Mouse (Mus musculus): ENCODE results near the gene Acad12. TPM values are rescaled to one million over a fixed set of nuclear protein-coding genes. Genes with fewer than 3 reads are reported as not detected.
"Not testable (repeated sequence)": the region's sequence is repeated elsewhere in the genome, so short reads cannot be mapped to it uniquely, and the experiment has no call there.

Acad12 gene
- polyA plus RNA-seq (2016; fragmentation: Nextera tagmentation; extraction: Ambion mirVana): 2.2 and 2.5 TPM in 2 replicates

DNA sequence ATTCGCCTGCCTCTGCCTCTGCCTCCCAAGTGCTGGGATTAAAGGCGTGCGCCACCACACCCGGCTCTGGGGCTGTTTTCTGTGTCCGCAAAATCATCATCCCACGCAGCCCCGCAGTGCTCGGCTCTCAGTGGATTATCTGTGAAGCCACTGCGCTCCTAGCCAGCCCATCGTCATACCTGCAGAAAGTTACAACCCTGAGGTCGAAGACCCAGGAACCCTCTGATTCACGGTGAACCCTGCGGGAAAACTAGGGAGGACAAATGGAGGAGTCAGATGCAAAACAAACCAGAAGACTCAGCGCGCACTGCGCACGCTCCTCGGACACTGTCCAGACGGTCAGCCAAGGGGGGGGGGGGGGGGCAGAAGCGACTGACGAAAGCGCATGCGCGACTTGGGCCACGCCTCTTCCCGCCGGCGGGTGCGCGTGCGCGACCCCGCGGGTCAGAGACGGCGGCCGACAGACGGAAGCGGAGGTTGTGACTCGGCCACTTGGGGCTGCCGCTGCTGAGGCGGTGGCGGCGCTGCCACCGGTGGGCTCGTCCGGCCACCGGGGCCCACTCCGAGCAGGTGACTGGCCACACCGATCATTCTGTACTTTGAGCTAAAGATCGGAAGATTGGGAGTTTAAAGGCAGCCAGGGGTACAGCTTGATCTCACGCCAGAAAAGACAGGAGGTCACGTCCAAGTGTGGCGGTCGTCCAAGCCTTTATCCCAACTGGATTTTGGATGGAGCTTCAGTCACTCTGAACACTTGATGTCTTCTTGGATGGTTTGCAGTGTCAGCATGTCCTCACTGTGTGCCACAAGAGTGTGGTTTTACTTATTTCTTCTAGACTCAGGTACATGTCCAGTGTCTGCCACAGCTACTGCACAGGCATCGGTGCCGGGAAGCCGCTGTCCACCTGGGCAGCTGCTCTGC lies at the start of gene Acad12:
TSS of gene Acad12 (minus strand) at position 347 of the 922 bp plus-strand sequence.
- Histone ChIP-seq H3K4me1 (peaks cover 7% of the 10 kb centered on the region; the same call in 1 of the 2 replicates), H3K27me3 (no peaks in the 10 kb centered on the region), H3K36me3 (no peaks in the 10 kb centered on the region), H3K27ac (peak within 1 kb of the TSS; percentile 82), H3K4me3 (peak within 1 kb of the TSS; percentile 66), H3K9me3 (replicated peaks) (no peaks in the 10 kb centered on the region), H3K4me2 (replicated peaks) (peak within 1 kb of the TSS; percentile 76), H3K9ac (peak within 1 kb of the TSS; percentile 82)
- peak; percentile 89 for ATAC-seq (ENCODE audit: low FRiP score)
- 1% methylated on average over 51 of the region's 58 CpGs for WGBS

- Histone ChIP-seq H3K36me3 (peaks cover 65% of the 10 kb centered on the region), H3K4me1 (no peaks in the 10 kb centered on the region), H3K27me3 (no peaks in the 10 kb centered on the region), H3K9me3 (replicated peaks) (no peaks in the 10 kb centered on the region), H3K4me3 (no peak overlapping the region), H3K4me2 (replicated peaks) (no peak overlapping the region), H3K9ac (no peak overlapping the region), H3K27ac (no peak overlapping the region)
- WGBS: 85% methylated on average over 6 of the region's 6 CpGs
- no peak for ATAC-seq (ENCODE audit: low FRiP score)
Observed at GRCm38 (mm10) chr5:121668411-121668810, 49.7 kb upstream of the Acad12 start.

DNA sequence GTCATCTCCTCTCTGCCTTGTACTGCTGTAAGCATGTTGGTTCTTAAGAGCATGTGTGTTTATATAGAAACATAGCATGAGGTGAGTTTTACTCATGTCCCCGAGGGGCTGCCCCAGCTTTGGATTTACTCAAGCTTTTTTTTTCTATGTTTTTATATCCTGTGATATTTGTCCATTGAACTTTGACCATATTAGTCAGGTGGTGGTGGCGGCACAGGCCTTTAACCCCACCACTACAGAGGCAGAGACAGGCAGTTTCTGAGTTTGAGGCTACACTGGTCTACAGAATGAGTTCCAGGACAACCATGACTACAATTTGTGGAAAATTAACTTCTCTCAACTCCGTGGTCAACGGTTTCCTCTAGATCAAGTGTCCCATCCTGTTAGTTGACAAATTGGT lies 48.3 kb upstream of the Acad12 start:
- no peaks in the 10 kb centered on the region for H3K9me3 ChIP-seq (replicated peaks)
- H3K4me1 ChIP-seq: peaks cover 5% of the 10 kb centered on the region
- H3K4me2 ChIP-seq (replicated peaks): no peak overlapping the region
- H3K27me3 ChIP-seq: no peaks in the 10 kb centered on the region
- no peak overlapping the region for H3K4me3 ChIP-seq
- peaks cover 68% of the 10 kb centered on the region for H3K36me3 ChIP-seq
- no peak overlapping the region for H3K27ac ChIP-seq
- no peak overlapping the region for H3K9ac ChIP-seq
- ATAC-seq (ENCODE audit: low FRiP score): no peak
- 96% methylated on average over 4 of the region's 4 CpGs for WGBS

- H3K4me3 ChIP-seq: no peak overlapping the region
- H3K27me3 ChIP-seq: no peaks in the 10 kb centered on the region
- no peak overlapping the region for H3K27ac ChIP-seq
- H3K4me1 ChIP-seq: peaks cover 16% of the 10 kb centered on the region
- H3K36me3 ChIP-seq: peaks cover 58% of the 10 kb centered on the region
- no peak overlapping the region for H3K4me2 ChIP-seq (replicated peaks)
- H3K9me3 ChIP-seq (replicated peaks): no peaks in the 10 kb centered on the region
- no peak for ATAC-seq (ENCODE audit: low FRiP score)
- no peak overlapping the region for H3K9ac ChIP-seq
- 97% methylated on average over 9 of the region's 9 CpGs for WGBS
Observed at GRCm38 (mm10) chr5:121664971-121665370, 46.2 kb upstream of the Acad12 start.

- Histone ChIP-seq H3K9ac (no peak overlapping the region), H3K27me3 (no peaks in the 10 kb centered on the region), H3K27ac (no peak overlapping the region), H3K4me3 (no peak overlapping the region), H3K4me1 (peaks cover 22% of the 10 kb centered on the region), H3K9me3 (replicated peaks) (no peaks in the 10 kb centered on the region), H3K4me2 (replicated peaks) (no peak overlapping the region), H3K36me3 (peaks cover 52% of the 10 kb centered on the region)
- 90% methylated on average over 6 of the region's 6 CpGs for WGBS
- no peak for ATAC-seq (ENCODE audit: low FRiP score)
Observed at GRCm38 (mm10) chr5:121664078-121664477, 45.3 kb upstream of the Acad12 start.

- WGBS: 93% methylated on average over 8 of the region's 8 CpGs
- no peaks in the 10 kb centered on the region for H3K9me3 ChIP-seq (replicated peaks)
- ATAC-seq (ENCODE audit: low FRiP score): no peak
- H3K27me3 ChIP-seq: no peaks in the 10 kb centered on the region
- H3K36me3 ChIP-seq: peaks cover 46% of the 10 kb centered on the region
- H3K4me3 ChIP-seq: no peak overlapping the region
- peaks cover 22% of the 10 kb centered on the region for H3K4me1 ChIP-seq
- H3K4me2 ChIP-seq (replicated peaks): no peak overlapping the region
- no peak overlapping the region for H3K9ac ChIP-seq
- no peak overlapping the region for H3K27ac ChIP-seq
Observed at GRCm38 (mm10) chr5:121663456-121663855, 44.7 kb upstream of the Acad12 start.

DNA sequence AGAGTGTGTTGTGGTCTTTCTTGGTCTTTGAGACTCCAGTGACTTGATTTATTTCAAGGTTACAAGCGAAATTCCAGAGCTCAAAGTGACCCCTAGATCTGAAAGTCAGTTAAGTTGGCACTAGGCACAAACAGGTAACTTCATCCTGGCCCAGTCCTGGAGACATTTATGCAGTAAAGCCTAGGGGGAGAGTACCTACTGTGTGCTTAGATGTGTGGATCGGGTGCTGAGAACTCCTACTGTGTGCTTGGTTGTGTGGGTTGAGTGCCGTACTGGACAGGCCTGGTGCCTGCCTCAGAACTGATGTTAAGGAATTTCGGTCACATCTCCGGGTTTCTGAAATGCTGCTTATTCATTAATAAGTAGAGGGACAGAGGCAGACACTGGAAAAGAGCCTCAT lies 42.8 kb upstream of the Acad12 start:
- Histone ChIP-seq H3K9me3 (replicated peaks) (no peaks in the 10 kb centered on the region), H3K27ac (no peak overlapping the region), H3K36me3 (peaks cover 36% of the 10 kb centered on the region), H3K4me3 (peak overlapping the region; percentile 79), H3K4me1 (peaks cover 22% of the 10 kb centered on the region), H3K4me2 (replicated peaks) (peak overlapping the region; percentile 91), H3K27me3 (no peaks in the 10 kb centered on the region), H3K9ac (peak overlapping the region; percentile 96; the same call in 1 of the 2 replicates)
- 88% methylated on average over 5 of the region's 5 CpGs for WGBS
- ATAC-seq (ENCODE audit: low FRiP score): no peak

DNA sequence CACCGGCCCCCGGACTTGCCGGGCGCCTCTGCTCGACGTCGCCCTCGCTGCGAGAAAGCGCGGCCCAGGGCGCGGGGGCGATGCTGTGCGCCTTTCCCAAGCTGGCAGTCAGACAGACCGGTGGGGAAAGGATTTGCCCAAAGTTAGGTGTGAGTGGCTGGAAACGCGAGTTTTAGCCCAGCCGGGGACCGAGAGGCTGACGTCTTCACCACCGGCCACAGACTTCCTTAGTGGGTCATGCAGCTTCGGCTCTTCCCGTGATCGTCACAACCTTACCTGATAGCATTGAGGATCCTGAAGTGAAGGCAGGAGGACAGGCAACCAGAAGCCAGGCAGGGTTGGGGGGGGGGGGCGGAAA lies 42.1 kb upstream of the Acad12 start:
- H3K9me3 ChIP-seq (replicated peaks): no peaks in the 10 kb centered on the region
- H3K4me2 ChIP-seq (replicated peaks): peak overlapping the region; percentile 91
- H3K9ac ChIP-seq: peak overlapping the region; percentile 96
- peak overlapping the region; percentile 69 for H3K27ac ChIP-seq
- H3K36me3 ChIP-seq: peaks cover 30% of the 10 kb centered on the region
- peak overlapping the region; percentile 79 for H3K4me3 ChIP-seq
- H3K4me1 ChIP-seq: peaks cover 22% of the 10 kb centered on the region
- 1% methylated on average over 26 of the region's 26 CpGs for WGBS
- H3K27me3 ChIP-seq: no peaks in the 10 kb centered on the region
- ATAC-seq (ENCODE audit: low FRiP score): peak; percentile 20; the same call in 1 of the 2 replicates

GRCm38 (mm10) chr5:121660059-121660896 lies 41.5 kb upstream of the Acad12 start, which contains the start of the genes Acad10 and Brap:
TSS of gene Acad10 (minus strand) at chr5:121660514.
TSS of gene Brap (plus strand) at chr5:121660563.
- ATAC-seq (ENCODE audit: low FRiP score): peak; percentile 85
- Histone ChIP-seq H3K9ac (peak within 1 kb of the TSS; percentile 96), H3K36me3 (peaks cover 26% of the 10 kb centered on the region), H3K9me3 (replicated peaks) (no peaks in the 10 kb centered on the region), H3K4me3 (peak within 1 kb of the TSS; percentile 79), H3K4me1 (peaks cover 22% of the 10 kb centered on the region), H3K27me3 (no peaks in the 10 kb centered on the region), H3K27ac (peak within 1 kb of the TSS; percentile 69), H3K4me2 (replicated peaks) (peak within 1 kb of the TSS; percentile 91)
- WGBS: 1% methylated on average over 85 of the region's 85 CpGs

GRCm38 (mm10) chr5:121657656-121658055 lies 38.9 kb upstream of the Acad12 start:
- H3K4me2 ChIP-seq (replicated peaks): not testable (repeated sequence)

GRCm38 (mm10) chr5:121656866-121657265 lies 38.1 kb upstream of the Acad12 start:
- not testable (repeated sequence) for H3K9ac ChIP-seq; H3K27me3 ChIP-seq; H3K9me3 ChIP-seq (replicated peaks); H3K4me2 ChIP-seq (replicated peaks); ATAC-seq (ENCODE audit: low FRiP score); H3K27ac ChIP-seq; H3K36me3 ChIP-seq; H3K4me3 ChIP-seq
- H3K4me1 ChIP-seq: peaks cover 15% of the 10 kb centered on the region
- WGBS: 80% methylated on average over 6 of the region's 6 CpGs

More at GRCm38 (mm10) chr5:121657656-121658055, 38.9 kb upstream of the Acad12 start:
- not testable (repeated sequence) for ATAC-seq (ENCODE audit: low FRiP score); H3K4me3 ChIP-seq; H3K9ac ChIP-seq; H3K36me3 ChIP-seq; H3K27me3 ChIP-seq; H3K9me3 ChIP-seq (replicated peaks); H3K27ac ChIP-seq
- H3K4me1 ChIP-seq: peaks cover 22% of the 10 kb centered on the region
- WGBS: 85% methylated on average over 6 of the region's 6 CpGs

DNA sequence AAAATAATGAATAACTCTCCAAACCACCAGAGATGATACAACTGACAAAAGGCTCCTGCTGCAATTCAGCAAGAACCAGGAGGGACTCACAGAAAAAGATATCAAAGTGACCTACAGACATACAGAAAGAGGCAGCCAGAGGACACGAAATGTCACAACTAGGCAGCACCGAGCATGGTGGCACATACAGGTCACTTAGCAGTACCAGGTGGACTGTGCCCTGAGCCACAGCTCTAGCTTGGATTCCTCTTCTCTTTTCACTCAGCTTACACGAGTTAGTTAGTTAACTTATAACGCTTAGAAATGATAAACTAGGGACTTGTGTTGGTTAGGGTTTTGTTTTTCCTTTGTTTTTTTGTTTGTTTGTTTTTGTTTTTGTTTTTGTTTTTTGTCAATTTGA lies 35.8 kb upstream of the Acad12 start:
- WGBS: 85% methylated on average over 4 of the region's 4 CpGs
- H3K27ac ChIP-seq: no peak overlapping the region
- H3K4me2 ChIP-seq (replicated peaks): no peak overlapping the region
- 0 out of 2 replicates have a peak, but pooled peaks cover 2% of the 10 kb centered on the region for H3K4me1 ChIP-seq
- H3K9me3 ChIP-seq (replicated peaks): no peaks in the 10 kb centered on the region
- no peak overlapping the region for H3K9ac ChIP-seq
- H3K4me3 ChIP-seq: no peak overlapping the region
- H3K36me3 ChIP-seq: no peaks in the 10 kb centered on the region
- ATAC-seq (ENCODE audit: low FRiP score): no peak
- H3K27me3 ChIP-seq: no peaks in the 10 kb centered on the region
